Mouse (Mus musculus) brain, embryonic 14.5 days (tissue): ENCODE data around the gene Adcy2.

ENCODE experiments used
- CTCF ChIP-seq: fragments of 200-500 bp; IDR thresholded peaks from 2 replicates; pipeline ENCODE4 v1.5.1; 2012; ENCODE audit warnings: inconsistent platforms, mild to moderate bottlenecking, moderate library complexity, borderline replicate concordance; ENCODE audit not compliant: insufficient read depth, insufficient read length; ENCODE audit errors: extremely low read depth
- POLR2A ChIP-seq: fragments of 200-500 bp; IDR thresholded peaks from 2 replicates; pipeline ENCODE4 v1.6.1; 2012; ENCODE audit warnings: mild to moderate bottlenecking, inconsistent platforms, borderline replicate concordance; ENCODE audit not compliant: poor library complexity, insufficient read depth, insufficient read length, severe bottlenecking; ENCODE audit errors: extremely low read depth

DNA sequence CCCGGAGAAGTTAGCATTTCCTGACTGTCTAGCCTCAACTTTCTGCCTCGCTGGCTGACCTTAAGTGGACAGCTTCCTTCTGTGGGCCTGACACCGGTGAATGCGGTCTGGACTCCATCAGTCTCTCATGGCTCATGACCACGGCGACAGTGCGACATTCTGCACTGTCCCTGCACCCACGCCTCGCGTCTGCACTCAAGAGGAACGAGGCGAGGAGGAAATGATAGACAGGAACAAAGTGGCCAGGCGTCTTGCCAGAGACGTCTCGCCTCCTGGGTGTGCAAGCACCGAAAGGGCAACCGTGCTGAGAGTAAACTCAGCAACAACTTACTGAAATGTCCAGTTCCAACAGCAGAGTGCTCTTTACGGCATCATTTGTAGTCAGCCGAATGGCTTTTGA, 427.1 kb downstream of the Adcy2 start:
- TF ChIP-seq CTCF: no peak
- no peak for TF ChIP-seq POLR2A
